Mouse (Mus musculus) intestine, embryonic 14.5 days (tissue): ENCODE data around the gene Fhad1. TPM values are rescaled to one million over a fixed set of nuclear protein-coding genes. Genes with fewer than 3 reads are reported as not detected.

Source experiments
- ATAC-seq: fragments of 200-750 bp; cut with Nextera tagmentation; replicated peaks from 2 replicates; pipeline ENCODE4 v1.8.0; 2017; ENCODE audit warnings: low read depth, moderate number of reproducible peaks, moderate TSS enrichment, moderate library complexity; ENCODE audit not compliant: low FRiP score, low TSS enrichment
- DNase-seq: peaks from one replicate; pipeline ENCODE4 v3.0.0-alpha.2; 2018; ENCODE audit warnings: low spot score
- H3K27ac ChIP-seq: fragments of 300-500 bp; sonication (generic); 2 replicates; pipeline ENCODE4 v1.5.1; 2014; ENCODE audit warnings: low read depth, mild to moderate bottlenecking, control low read depth
- H3K27me3 ChIP-seq: fragments of 300-500 bp; sonication (generic); replicated peaks from 2 replicates; pipeline ENCODE4 v1.6.1; 2014; ENCODE audit warnings: low read length, control low read depth; ENCODE audit not compliant: control insufficient read depth, insufficient read depth
- H3K36me3 ChIP-seq: fragments of 300-500 bp; sonication (generic); 2 replicates; pipeline ENCODE4 v1.6.1; 2014; ENCODE audit warnings: low read length, control low read depth; ENCODE audit not compliant: control insufficient read depth, insufficient read depth
- H3K4me1 ChIP-seq: fragments of 300-500 bp; sonication (generic); replicated peaks from 2 replicates; pipeline ENCODE4 v1.6.1; 2014; ENCODE audit warnings: low read length, control low read depth, mixed read lengths; ENCODE audit not compliant: control insufficient read depth, insufficient read depth
- H3K4me2 ChIP-seq: fragments of 300-500 bp; sonication (generic); 2 replicates; pipeline ENCODE4 v1.6.1; 2014; ENCODE audit warnings: low read length
- H3K4me3 ChIP-seq: fragments of 300-500 bp; sonication (generic); 2 replicates; pipeline ENCODE4 v1.5.1; 2014; ENCODE audit warnings: low read depth, low read length, control low read depth, mixed read lengths
- H3K9ac ChIP-seq: fragments of 300-500 bp; sonication (generic); 2 replicates; pipeline ENCODE4 v1.6.1; 2014; ENCODE audit warnings: mild to moderate bottlenecking, low read length
- H3K9me3 ChIP-seq: fragments of 300-500 bp; sonication (generic); 2 replicates; pipeline ENCODE4 v1.6.1; 2016; ENCODE audit warnings: low read length, control low read depth; ENCODE audit not compliant: control insufficient read depth
- WGBS: fragments of 180-500 bp; shearing (Covaris S2); extraction: QIAGEN DNeasy Blood & Tissue Kit; methylation state at CpG from one replicate; pipeline ENCODE4 v1.1.7; 2014; 5-methylcytosine and 5-hydroxymethylcytosine counted together
- polyA plus RNA-seq: library from polyadenylated mRNA; unstranded; fragments of >200 nt; fragmentation: Nextera tagmentation; extraction: Ambion mirVana; gene quantifications from 2 replicates; pipeline ENCODE4 v1.2.1, GENCODE M21; 2014

Gene Fhad1
- polyA plus RNA-seq, 1 experiment from 2014 or later, result 1.8 TPM

DNA sequence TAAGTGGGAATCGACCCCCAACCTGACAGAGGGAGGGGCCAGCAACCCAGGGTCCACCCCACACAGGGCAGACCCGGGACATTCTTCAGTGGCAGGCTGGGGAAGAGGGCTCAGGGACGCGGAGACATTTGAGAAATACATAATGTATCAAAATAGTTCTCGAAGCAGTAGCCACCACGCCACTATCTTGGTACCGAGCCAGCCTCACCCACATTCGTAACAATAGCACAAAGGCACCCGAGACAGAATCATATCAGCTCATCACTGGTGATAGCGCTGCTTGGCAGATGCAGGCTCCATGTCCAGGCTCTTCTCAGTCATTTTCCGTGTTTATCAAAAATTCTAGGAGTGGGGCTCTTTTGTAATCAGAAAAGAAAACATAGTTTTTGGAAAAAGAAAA lies 90.9 kb downstream of the Fhad1 start:
- no peak for ATAC-seq
- WGBS, result 65% methylated on average over 11 of the region's 11 CpGs
- no peak for DNase-seq

DNA sequence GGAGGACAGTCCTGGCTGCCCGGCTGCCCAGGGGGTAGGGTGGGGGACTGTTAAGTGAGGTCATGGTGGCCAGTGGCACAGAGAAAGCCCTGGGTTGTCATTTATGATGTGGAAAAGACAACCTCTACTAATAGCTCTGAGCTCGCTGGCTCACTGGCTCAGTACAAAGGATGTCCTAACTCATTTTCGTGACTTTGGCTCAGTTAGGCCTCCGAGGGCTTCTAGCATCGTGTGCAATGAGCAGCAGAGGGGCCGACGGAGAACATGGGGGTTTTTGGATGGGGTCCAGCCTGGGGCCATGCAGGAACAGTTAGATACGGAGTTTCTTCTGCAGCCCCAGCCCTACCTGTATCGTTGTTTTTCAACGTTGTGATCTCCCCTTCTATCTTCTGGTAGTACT lies 94.5 kb downstream of the Fhad1 start:
- Histone ChIP-seq H3K36me3 (no peaks in the 10 kb centered on the region), H3K27me3 (no peaks in the 10 kb centered on the region), H3K4me1 (peaks cover 16% of the 10 kb centered on the region), H3K4me3 (no peak overlapping the region), H3K9me3 (no peaks in the 10 kb centered on the region), H3K9ac (no peak overlapping the region), H3K4me2 (no peak overlapping the region), H3K27ac (no peak overlapping the region)
- DNase-seq (no peak), ATAC-seq (no peak)
- WGBS, result 75% methylated on average over 10 of the region's 10 CpGs

More for the DNA sequence above, 90.9 kb downstream of the Fhad1 start:
- Histone ChIP-seq H3K9me3 (no peaks in the 10 kb centered on the region), H3K4me1 (peaks cover 13% of the 10 kb centered on the region), H3K9ac (no peak overlapping the region), H3K4me2 (no peak overlapping the region), H3K36me3 (no peaks in the 10 kb centered on the region), H3K27ac (no peak overlapping the region), H3K4me3 (no peak overlapping the region), H3K27me3 (no peaks in the 10 kb centered on the region)

DNA sequence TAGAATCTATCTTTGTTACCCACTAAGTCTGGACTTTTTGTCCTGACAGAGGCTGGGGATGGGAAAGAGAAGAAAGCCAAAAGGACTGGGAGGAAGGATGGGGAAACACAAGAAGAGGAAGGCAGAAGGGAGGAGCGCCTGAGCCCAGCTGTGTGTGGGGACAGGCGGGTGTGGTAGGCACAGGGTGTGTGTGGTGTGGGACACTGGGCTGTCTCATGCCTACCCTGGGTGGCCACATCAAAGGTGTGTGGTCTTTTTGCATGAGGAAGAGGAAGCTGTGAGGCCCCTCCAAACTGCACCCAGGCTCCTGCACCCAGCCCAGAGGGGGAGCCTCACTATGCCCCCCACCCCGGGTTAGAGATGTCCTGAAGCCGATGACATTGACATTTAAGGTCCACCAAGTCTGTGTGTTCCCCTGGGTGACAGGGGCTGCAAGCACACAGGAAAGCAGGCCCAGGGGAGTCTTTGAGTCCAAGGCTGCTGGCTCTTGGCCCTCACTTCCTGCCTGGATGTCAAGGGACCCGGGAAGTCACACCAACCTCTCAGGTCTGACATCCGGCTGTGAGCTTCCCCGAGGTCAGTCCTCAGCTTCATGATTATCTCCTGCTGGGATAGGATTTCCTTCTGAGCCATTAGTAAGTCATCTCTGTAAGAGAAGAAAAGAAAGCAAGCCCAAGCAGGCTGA lies 97.0 kb downstream of the Fhad1 start:
- WGBS, result 63% methylated on average over 7 of the region's 7 CpGs
- Histone ChIP-seq H3K4me3 (no peak overlapping the region), H3K9ac (no peak overlapping the region), H3K4me1 (peaks cover 27% of the 10 kb centered on the region), H3K27ac (no peak overlapping the region), H3K27me3 (no peaks in the 10 kb centered on the region), H3K4me2 (no peak overlapping the region), H3K9me3 (no peaks in the 10 kb centered on the region), H3K36me3 (no peaks in the 10 kb centered on the region)
- ATAC-seq, result no peak
- DNase-seq, result no peak

DNA sequence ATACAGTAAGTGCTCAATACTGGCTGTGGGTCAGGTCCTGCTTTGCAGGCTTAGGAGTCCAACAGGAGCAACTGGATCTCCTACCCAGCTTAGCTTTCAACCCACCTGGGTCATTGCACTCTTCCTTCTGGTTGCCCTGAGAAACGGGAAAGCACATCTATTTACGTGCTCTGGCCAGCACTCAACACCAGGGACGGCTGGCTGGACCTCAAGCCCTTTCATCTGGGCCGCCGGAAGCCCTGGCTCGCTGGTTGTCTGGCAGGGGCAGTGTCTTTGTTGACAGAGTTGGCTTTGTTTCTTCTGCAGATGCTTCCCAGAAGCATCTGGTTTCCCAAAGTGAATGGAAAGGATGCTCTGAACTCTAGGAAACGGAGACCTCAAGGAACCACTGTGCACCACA lies 100.8 kb downstream of the Fhad1 start:
- Histone ChIP-seq H3K27me3 (no peaks in the 10 kb centered on the region), H3K36me3 (no peaks in the 10 kb centered on the region), H3K9me3 (no peaks in the 10 kb centered on the region), H3K4me1 (peaks cover 14% of the 10 kb centered on the region), H3K4me3 (no peak overlapping the region), H3K4me2 (no peak overlapping the region), H3K9ac (no peak overlapping the region), H3K27ac (peak overlapping the region; percentile 40; the same call in 1 of the 2 replicates)
- no peak for DNase-seq
- ATAC-seq, result no peak
- WGBS, result 33% methylated on average over 7 of the region's 7 CpGs

DNA sequence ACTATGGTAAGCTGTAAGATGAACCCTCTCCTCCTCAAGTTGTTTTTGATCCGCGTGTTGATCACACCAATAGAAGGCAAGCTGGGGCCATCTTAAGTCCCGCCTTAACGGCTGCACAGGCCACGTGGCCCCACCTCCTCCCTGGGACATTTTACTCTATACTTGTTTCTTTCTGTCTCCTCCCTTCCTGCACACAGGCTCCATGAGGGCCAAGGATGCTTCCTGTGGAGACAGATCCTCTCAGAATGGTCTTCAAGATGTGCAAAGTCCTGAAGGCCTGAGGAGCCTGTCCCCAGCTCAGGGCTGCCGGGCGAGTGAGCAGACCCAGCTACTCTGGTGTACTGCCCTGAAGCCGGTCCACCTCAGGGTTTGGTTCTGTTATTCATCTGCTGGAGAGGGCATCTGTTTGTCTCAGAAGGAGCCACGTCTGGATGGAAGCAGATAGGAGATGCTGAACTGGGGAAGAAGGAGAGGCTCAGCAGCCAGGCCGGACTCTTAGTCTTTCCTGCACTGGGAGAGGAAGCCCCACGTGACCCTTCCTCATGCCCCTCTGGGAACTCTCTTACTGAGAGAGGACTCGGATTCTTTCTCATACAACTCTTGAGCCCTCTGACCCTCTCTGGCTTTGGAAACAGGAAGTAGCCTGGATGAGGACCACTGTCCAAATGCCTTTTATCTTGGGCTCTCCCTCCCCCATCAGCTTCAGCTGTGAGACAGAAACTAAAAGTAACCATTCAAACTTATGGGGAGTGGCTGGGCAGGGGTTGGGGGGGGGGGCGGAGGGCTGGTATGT lies 101.5 kb downstream of the Fhad1 start:
- Histone ChIP-seq H3K27me3 (no peaks in the 10 kb centered on the region), H3K27ac (peak overlapping the region; percentile 40; the same call in 1 of the 2 replicates), H3K36me3 (no peaks in the 10 kb centered on the region), H3K9ac (no peak overlapping the region), H3K4me2 (no peak overlapping the region), H3K4me3 (no peak overlapping the region), H3K4me1 (peaks cover 14% of the 10 kb centered on the region), H3K9me3 (no peaks in the 10 kb centered on the region)
- DNase-seq (no peak), ATAC-seq (no peak)
- WGBS, result 60% methylated on average over 13 of the region's 13 CpGs

DNA sequence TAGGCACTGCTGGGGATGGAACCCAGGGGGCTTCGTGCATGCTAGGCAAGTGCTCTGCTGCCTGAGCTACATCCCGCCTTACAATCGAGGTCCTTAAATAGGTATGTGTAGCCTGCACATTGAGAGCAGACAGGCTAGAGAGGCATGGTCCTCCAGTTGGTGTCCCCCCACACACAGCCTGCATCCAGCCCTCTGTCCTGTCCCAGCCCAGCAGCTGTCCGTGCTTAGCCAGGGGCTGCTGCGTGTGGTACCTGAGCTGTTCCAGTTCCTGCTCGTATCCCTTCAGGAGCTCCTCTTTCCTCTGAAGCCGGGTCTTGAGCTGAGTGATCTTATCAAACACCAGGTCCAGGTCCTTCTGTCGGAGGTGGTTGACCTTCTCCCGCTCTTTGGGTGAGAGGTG lies 110.2 kb downstream of the Fhad1 start:
- Histone ChIP-seq H3K4me3 (no peak overlapping the region), H3K4me1 (peaks cover 16% of the 10 kb centered on the region; the same call in 1 of the 2 replicates)
- no peak for ATAC-seq

DNA sequence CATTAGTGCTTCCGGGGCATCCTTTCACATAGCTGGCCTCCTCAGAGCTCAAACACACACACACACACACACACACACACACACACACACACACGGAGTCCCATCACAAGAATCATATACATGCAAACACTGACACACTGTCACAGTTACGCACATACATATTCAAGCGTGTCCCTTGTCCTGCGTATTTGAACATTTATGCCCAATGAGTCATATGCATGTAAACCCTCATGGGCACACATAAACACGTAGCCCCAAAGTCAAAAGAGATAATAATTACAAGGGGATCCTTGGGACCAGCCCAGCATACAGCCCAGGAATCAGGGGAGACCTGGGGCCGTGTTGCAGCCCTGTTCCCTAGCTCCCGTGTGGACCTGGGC lies 112.4 kb downstream of the Fhad1 start:
- Histone ChIP-seq H3K9me3 (no peaks in the 10 kb centered on the region), H3K4me2 (no peak overlapping the region), H3K4me3 (no peak overlapping the region), H3K27ac (no peak overlapping the region), H3K27me3 (no peaks in the 10 kb centered on the region), H3K9ac (no peak overlapping the region), H3K36me3 (no peaks in the 10 kb centered on the region), H3K4me1 (peaks cover 35% of the 10 kb centered on the region)
- WGBS, result 81% methylated on average over 8 of the region's 8 CpGs
- ATAC-seq (no peak), DNase-seq (no peak)

More for the DNA sequence above, 110.2 kb downstream of the Fhad1 start:
- Histone ChIP-seq H3K9me3 (no peaks in the 10 kb centered on the region), H3K36me3 (no peaks in the 10 kb centered on the region), H3K27ac (no peak overlapping the region), H3K9ac (no peak overlapping the region), H3K27me3 (no peaks in the 10 kb centered on the region), H3K4me2 (no peak overlapping the region)
- no peak for DNase-seq
- 72% methylated on average over 9 of the region's 9 CpGs for WGBS

DNA sequence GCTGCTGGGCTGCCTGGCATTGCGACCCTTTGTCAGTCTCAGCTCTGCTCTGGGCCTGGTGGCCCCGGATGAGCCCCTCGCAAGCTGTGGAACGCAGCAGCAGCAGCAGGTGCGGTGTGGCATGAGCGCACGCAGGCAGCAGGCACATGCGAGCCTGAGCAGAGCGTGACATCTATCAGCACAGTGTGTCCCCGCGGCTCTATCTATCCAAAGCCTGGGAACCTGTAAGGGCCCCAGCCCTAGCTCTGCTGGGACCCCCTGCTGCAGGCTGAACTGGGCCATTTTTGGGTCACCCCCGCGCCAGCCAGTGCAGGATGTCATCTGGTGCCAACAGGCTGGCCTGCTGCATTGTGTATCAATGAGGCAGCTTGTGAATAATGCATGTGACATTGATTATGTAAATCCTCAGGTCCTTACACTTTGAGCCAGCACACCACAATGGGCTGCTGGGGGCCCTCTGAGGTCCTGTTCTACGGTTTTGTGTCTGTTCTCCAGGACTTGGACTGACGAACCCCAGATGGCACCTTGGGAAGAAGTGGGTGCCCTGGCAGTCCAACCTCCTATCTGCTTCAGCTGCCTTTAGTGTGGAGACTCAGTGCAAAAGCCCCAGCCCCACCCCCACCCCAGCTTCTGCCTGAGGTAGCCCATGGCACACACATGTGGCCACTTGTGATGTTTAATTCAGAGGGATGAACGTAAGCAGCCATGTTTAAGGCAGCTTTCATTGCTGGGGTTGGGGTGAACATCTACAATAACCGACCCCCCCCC lies 113.0 kb downstream of the Fhad1 start:
- DNase-seq (no peak), ATAC-seq (no peak)
- Histone ChIP-seq H3K4me1 (peaks cover 39% of the 10 kb centered on the region), H3K27me3 (no peaks in the 10 kb centered on the region), H3K9me3 (no peaks in the 10 kb centered on the region), H3K4me2 (no peak overlapping the region), H3K36me3 (no peaks in the 10 kb centered on the region), H3K9ac (no peak overlapping the region), H3K27ac (no peak overlapping the region), H3K4me3 (no peak overlapping the region)
- WGBS, result 72% methylated on average over 17 of the region's 17 CpGs
